Mouse (Mus musculus) adrenal gland, adult 18-20 months (tissue): ENCODE measurements around the gene Rpap3. TPM values are rescaled to one million over a fixed set of nuclear protein-coding genes. Genes with fewer than 3 reads are reported as not detected.

Source experiments
- DNase-seq, 2 experiments: peaks; one replicate each; pipeline ENCODE4 v3.0.0; 2021 to 2022; ENCODE audit warnings: low spot score in 2 of 2
- long read RNA-seq, 2 experiments: library from polyadenylated mRNA; stranded (forward); transcript quantifications; one replicate each; pipeline ENCODE4 v2.0.0; 2021
- total RNA-seq, 2 experiments: library from RNA; stranded (reverse); gene quantifications; 1 replicate in 1 of 2; 2 replicates in 1 of 2; pipeline ENCODE4 v1.2.3; 2021

Rpap3 gene
- total RNA-seq, result 10 to 100 TPM; 14.7 to 16.2 TPM
- long read RNA-seq, experiment 1, transcript Rpap3-201 (17 exons, 2,271 nt), result major isoform, 24 of 27 reads
- long read RNA-seq, experiment 1, partial matches to known transcripts, result 3 of 27 reads
- long read RNA-seq, experiment 1, other reads (novel, unspliced or antisense), result 0 of 27 reads
- long read RNA-seq, experiment 2, transcript Rpap3-201 (17 exons, 2,271 nt), result major isoform, 76 of 83 reads
- long read RNA-seq, experiment 2, partial matches to known transcripts, result 5 of 83 reads
- long read RNA-seq, experiment 2, other reads (novel, unspliced or antisense), result 2 of 83 reads

DNA sequence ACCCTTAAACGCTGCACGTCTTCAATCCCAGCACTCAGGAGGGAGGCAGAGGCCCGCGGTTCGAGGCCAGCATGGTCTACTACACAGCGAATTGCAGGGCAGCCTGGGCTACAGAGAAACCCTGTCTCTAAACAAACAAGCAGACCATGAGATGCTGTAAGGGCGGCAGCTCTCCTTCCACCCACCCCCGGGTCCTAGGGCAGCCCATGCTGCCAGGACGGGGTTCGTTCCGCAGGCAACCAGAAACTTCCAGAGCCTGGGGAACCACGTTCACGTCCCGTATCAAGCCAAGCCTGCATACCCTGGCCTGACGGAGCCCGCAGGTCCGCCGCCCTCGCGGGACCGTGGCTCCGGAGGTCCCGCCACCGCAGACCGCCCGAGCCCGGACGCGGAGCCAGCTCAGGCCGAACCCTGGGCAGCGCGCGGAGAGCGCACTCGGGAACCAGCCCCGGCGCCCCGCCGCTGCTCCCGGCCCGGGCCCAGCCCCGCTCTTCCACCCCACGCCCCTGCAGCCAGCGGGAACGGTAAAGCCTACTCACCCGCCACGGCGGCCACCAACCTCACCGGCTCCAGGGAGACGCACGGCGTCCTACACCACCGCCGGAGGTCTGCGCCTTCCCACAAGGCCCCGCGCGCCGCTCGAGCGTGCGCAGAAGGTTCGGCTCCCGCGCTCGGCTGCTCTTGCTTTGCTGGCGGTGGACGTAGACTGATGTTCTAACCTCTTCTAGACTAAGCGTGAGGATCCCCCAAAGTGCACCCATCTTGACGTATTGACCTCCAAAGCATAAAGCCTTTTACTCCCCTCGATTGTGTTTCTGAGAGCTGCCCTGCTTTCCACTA lies at the start of gene Rpap3:
TSS of gene Rpap3 (minus strand) at position 615 of the 840 bp plus-strand sequence.
- peak; percentile 86 to 88 for DNase-seq

- DNase-seq, result no peak
Observed at GRCm38 (mm10) chr15:97755361-97755760, 49.7 kb upstream of the Rpap3 start.

GRCm38 (mm10) chr15:97754476-97754875 lies 48.9 kb upstream of the Rpap3 start:
- no peak for DNase-seq

- no peak for DNase-seq
Observed at GRCm38 (mm10) chr15:97752491-97752890, 46.9 kb upstream of the Rpap3 start.

DNA sequence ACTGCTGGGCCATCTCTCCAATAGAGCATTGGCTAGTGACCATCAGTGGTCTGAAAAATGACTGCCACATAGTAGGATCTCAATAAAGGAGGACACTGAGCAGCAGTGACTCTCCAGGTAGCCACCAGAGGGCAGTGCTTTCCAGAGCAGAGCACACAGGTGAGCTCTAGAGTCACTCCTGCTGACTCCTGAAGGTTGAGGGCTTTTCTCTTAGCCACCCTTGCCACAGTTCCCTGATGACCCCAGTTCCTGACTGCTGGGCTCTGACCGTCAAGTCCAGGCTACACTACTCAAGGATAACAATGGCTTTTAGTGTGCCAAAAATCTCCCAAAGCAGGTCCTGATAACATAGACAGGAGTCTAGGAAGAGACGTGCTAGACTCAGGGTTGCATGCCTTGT lies 46.1 kb upstream of the Rpap3 start:
- DNase-seq, result no peak

DNA sequence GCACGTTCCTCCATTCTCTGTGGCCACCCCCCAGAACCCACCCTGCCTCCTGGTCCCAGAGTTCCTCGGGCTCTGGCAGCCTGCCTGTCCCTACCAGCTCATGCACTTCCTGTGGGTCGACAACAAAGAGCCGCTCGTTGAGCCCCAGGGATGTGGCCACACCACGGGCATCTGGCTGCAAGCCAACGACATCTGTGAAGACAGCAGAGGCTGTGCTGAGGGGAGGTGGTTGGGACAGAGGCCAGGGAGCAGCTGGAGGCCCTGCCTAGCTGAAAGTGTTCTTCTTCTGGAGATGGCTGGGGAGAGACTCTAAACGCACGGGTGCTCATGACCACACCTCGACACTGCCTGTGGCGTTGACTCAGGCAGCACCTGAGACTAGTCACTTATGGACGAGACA lies 45.1 kb upstream of the Rpap3 start:
- DNase-seq, result peak; percentile 59 to 60

DNA sequence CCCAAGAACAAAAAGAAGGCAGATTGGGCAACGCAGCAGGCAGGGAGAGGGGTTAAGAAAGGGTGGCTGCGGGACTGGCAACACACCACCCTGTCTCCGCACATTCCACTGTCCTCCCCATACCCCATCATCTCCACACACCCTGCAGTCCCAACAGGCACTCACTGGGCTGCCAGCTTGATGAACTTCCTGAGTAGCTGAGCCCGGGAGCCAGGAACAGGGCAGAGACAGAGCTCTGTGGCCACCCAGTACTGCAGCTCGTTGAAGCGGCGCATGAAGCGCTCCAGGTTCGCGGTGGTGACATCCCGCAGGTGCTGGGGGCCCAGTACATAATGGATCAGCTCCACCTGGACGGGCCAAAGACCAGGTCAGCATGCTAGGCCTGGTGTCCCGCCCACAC lies 44.2 kb upstream of the Rpap3 start:
- DNase-seq, result no peak

- no peak for DNase-seq
Observed at GRCm38 (mm10) chr15:97749397-97749796, 43.8 kb upstream of the Rpap3 start.

DNA sequence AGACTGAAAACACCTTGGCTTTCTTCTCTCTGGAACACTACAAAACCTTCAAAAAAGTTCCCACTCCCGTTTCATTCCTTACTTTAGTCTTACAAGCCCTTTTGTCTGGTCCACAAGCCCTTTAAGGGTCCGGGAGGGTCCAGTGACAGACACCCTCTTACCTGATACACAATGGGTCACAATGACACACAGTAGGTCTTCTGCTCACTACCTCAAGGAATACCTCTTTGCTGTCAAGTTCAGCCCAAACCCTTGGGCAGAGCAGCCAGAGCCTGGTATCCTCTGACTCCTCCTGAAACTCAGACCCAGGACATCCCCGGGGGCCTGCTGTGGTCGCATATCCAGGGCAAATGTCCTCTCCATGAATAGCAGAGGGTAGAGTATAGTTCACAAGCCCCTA lies 43.3 kb upstream of the Rpap3 start:
- no peak for DNase-seq

- no peak for DNase-seq
Observed at GRCm38 (mm10) chr15:97748309-97748708, 42.7 kb upstream of the Rpap3 start.

GRCm38 (mm10) chr15:97747486-97747885 lies 41.9 kb upstream of the Rpap3 start:
- DNase-seq, result no peak

DNA sequence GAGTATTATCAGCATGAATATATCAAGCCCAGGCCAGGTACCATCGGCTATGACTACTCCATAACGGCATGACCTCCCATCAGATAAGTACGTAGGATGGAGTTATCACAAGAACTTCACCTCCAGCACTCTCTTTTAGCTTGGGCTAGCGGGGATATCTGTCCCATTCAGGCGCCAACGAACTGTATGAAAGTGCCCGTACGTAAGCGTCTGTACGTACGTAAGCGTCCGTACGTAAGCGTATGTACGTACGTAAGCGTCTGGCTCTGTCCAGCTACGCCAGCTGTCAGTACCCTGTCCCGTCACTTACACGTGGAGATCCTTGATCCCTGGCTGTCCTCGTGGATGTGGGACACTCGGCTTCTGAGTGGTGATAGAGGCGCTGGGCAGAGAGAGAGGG lies 41.1 kb upstream of the Rpap3 start:
- no peak for DNase-seq

DNA sequence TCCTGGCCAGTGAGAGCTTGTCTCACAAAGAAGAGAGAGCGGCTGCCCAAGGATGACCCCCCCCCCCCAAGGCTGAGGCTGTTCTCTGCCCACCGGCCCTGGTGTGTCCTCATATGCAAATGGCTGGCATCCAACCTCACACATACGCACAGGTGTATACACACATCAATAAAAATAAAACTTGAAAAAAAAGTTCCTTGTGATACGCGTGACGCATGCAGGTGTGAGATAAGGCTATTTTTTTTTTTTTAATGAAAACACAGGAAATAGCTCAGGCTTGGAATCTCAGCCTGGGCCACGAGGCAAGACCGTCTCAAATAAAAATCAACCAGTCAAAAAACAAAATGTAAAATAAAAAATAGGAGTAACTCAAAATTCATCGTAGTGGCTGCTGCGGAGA lies 40.7 kb upstream of the Rpap3 start:
- no peak for DNase-seq

DNA sequence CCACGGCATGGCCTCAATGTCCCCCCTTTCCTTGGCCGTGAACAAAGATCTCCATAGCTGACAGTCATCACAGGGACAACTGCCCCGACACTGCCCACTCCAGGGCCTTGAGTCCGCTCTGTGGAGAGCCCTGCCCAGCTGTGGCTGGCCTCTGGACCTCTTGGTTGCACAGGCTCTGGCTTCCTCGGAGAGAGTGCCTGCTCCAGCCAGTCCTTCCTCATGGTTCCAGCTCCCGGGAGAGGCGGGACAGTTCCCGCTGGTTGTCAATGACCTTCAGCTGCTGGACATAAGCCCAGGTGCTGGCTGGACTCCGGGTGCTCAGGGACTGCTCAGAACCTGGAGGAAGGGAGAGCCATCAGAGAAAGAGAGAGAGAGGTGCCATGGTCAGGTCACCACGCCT lies 39.7 kb upstream of the Rpap3 start:
- DNase-seq, result peak in 1 of 2 experiments; percentile 61

DNA sequence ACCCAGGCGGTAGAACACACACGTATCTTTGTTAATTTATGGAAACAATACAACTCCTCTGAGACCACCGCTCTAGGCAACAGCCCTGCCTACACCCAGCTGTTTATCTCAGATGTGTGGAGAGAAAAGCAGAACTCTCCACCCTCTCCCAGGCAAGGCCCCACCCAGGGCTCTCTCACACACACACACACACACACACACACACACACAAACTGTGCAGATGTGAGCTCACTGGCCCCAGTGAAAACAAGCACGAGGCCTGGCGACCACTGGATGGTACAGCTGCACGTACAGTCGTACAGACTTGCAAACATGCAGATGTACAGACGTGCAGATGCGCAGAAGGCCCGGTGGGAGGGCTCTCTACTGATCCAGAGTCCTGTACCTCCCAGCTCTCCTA lies 39.3 kb upstream of the Rpap3 start:
- no peak for DNase-seq

GRCm38 (mm10) chr15:97743961-97744525 lies 38.4 kb upstream of the Rpap3 start:
- DNase-seq, result no peak

DNA sequence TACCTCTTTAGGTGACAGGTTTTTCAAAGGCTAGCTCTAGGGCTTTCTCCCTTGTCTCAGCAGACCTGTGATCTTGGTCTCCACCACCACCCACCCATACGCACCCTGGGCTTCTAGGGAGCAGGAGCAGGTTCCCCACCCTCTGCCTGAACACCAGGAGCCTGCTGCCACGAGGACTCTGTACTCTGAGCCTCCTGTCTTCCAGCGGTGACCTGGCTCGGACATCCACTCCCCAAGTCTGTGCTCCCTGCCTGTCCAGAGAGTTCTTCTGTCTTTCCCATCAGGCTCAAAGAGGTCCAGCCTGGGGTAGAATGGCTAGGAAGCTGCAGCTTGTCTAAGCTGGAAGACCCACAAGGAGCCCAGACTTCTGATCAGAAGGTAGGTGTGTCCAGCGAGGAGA lies 37.6 kb upstream of the Rpap3 start:
- no peak for DNase-seq

DNA sequence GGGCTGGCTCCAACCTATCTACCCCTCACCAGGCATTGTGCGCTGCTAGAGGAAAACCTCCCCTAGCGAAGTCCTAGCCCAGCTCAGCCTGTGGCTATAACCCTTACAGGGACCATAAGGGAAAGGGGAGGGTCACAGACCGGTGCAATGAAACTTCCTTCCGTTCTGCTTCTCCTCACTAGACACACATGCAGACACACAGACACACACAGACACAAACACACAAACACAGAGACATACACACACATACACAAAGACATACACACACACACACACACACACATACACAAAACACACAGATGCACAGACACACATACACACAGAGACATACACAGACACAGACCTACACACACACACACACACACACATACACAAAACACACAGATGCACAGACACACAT lies 37.0 kb upstream of the Rpap3 start:
- DNase-seq, result no peak

DNA sequence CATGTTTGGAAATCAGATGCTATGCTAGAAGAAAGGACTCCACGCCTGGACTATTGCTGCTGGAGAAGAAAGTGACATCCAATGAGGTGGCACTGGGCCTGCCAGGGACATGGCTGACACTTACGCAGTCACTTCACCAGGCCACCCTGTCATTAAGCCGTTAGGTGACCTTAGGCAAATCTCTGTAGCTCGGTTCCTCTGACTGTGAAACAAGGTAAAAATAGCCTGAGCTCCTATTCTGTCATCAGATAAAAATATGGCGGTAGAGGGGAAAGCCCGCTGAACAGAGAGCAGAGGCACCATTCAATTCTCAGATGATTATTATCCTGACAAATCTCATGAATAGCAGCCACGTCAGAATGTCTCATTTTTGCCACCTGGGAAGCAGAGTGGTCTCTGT lies 36.4 kb upstream of the Rpap3 start:
- DNase-seq, result no peak

DNA sequence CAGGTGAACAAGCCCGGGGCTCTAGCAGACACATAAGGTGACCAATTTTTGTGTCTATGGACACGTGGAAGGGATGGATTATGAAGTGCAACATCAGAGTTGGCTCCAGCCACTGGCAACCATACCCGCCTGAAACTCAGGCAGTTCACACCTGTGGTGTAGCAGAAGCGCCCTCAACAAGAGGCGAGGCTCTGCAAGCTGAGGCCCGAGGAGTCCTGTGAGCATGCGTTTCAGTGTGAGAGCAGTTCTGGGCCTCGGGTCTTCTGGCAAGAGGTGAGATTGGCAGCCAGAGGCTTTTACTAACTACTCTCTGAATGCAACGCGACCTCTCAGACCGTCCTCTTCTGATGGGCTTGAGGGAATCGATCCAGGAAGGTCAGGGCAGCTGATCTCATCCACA lies 36.0 kb upstream of the Rpap3 start:
- no peak for DNase-seq

GRCm38 (mm10) chr15:97740283-97740732 lies 34.7 kb upstream of the Rpap3 start:
- no peak for DNase-seq

DNA sequence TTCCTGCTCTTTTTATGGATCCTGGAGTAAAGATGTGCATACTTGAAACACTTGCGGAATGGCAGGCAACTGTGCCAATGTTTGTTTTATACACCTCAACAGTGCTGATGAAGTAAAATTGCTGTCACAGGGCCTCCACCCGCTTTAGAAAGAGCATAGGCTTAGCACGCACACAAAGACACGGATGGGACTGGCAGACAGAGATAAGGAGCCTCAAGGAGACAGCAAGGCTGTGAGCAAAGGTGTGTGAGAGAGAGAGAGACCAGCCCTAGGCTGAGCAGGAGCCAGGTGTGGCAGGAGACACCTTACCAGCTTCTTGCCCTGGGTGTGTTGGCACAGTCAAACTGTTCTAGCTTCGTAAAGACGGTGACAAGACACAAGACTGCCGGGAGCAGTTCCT lies 33.3 kb upstream of the Rpap3 start:
- no peak for DNase-seq
